Mouse (Mus musculus): Measurements from ENCODE around the gene Ptbp3. TPM values are rescaled to one million over a fixed set of nuclear protein-coding genes. Genes with fewer than 3 reads are reported as not detected.

The Ptbp3 gene
- polyA plus RNA-seq, 1 experiment from 2014 or later, result 16.0 TPM

GRCm38 (mm10) chr4:59551901-59552300, 2.7 kb upstream of the Ptbp3 start:
- ATAC-seq, result no peak
- H3K9me3 ChIP-seq (replicated peaks), result no peaks in the 10 kb centered on the region
- H3K9ac ChIP-seq, result no peak overlapping the region
- H3K4me3 ChIP-seq, result no peak overlapping the region
- H3K4me2 ChIP-seq, result no peak overlapping the region
- H3K27ac ChIP-seq, result no peak overlapping the region
- H3K4me1 ChIP-seq, result peaks cover 6% of the 10 kb centered on the region; the same call in 1 of the 2 replicates
- WGBS, result 82% methylated on average over 1 of the region's 1 CpGs
- H3K27me3 ChIP-seq, result peaks cover 6% of the 10 kb centered on the region; the same call in 1 of the 2 replicates
- no peaks in the 10 kb centered on the region for H3K36me3 ChIP-seq (ENCODE audit: poor library complexity, severe bottlenecking)

GRCm38 (mm10) chr4:59549977-59550560, 905 bp upstream of the Ptbp3 start:
- peaks cover 6% of the 10 kb centered on the region; the same call in 1 of the 2 replicates for H3K4me1 ChIP-seq
- H3K9me3 ChIP-seq (replicated peaks), result no peaks in the 10 kb centered on the region
- no peaks in the 10 kb centered on the region for H3K36me3 ChIP-seq (ENCODE audit: poor library complexity, severe bottlenecking)
- 14% methylated on average over 11 of the region's 11 CpGs for WGBS
- no peak overlapping the region for H3K27ac ChIP-seq
- ATAC-seq, result no peak
- H3K4me3 ChIP-seq, result peak overlapping the region; percentile 80
- peaks cover 9% of the 10 kb centered on the region; the same call in 1 of the 2 replicates for H3K27me3 ChIP-seq
- H3K4me2 ChIP-seq, result peak overlapping the region; percentile 77
- peak overlapping the region; percentile 84; the same call in 1 of the 2 replicates for H3K9ac ChIP-seq

- Histone ChIP-seq H3K9ac (peak overlapping the region; percentile 84), H3K27me3 (peaks cover 9% of the 10 kb centered on the region; the same call in 1 of the 2 replicates), H3K4me2 (peak overlapping the region; percentile 77), H3K36me3 (ENCODE audit: poor library complexity, severe bottlenecking) (no peaks in the 10 kb centered on the region), H3K4me3 (peak overlapping the region; percentile 80), H3K4me1 (peaks cover 6% of the 10 kb centered on the region; the same call in 1 of the 2 replicates), H3K9me3 (replicated peaks) (no peaks in the 10 kb centered on the region), H3K27ac (peak overlapping the region; percentile 83)
- ATAC-seq, result peak; percentile 89
- WGBS, result under 1% methylated on average over 64 of the region's 83 CpGs
Measured at GRCm38 (mm10) chr4:59548560-59549174, 497 bp downstream of the Ptbp3 start.

- 5% methylated on average over 18 of the region's 18 CpGs for WGBS
- Histone ChIP-seq H3K9ac (peak overlapping the region; percentile 84), H3K4me2 (peak overlapping the region; percentile 77), H3K9me3 (replicated peaks) (no peaks in the 10 kb centered on the region), H3K4me1 (peaks cover 6% of the 10 kb centered on the region; the same call in 1 of the 2 replicates), H3K27me3 (peaks cover 9% of the 10 kb centered on the region; the same call in 1 of the 2 replicates), H3K27ac (no peak overlapping the region), H3K36me3 (ENCODE audit: poor library complexity, severe bottlenecking) (no peaks in the 10 kb centered on the region), H3K4me3 (peak overlapping the region; percentile 80)
- ATAC-seq, result no peak
Measured at GRCm38 (mm10) chr4:59548011-59548559, 1.1 kb downstream of the Ptbp3 start.

- peak overlapping the region; percentile 80 for H3K4me3 ChIP-seq
- WGBS, result 31% methylated on average over 11 of the region's 11 CpGs
- H3K9ac ChIP-seq, result no peak overlapping the region
- H3K4me1 ChIP-seq, result peaks cover 6% of the 10 kb centered on the region; the same call in 1 of the 2 replicates
- H3K27me3 ChIP-seq, result peaks cover 9% of the 10 kb centered on the region; the same call in 1 of the 2 replicates
- ATAC-seq, result no peak
- no peaks in the 10 kb centered on the region for H3K9me3 ChIP-seq (replicated peaks)
- H3K4me2 ChIP-seq, result peak overlapping the region; percentile 77
- no peak overlapping the region for H3K27ac ChIP-seq
- no peaks in the 10 kb centered on the region for H3K36me3 ChIP-seq (ENCODE audit: poor library complexity, severe bottlenecking)
Measured at GRCm38 (mm10) chr4:59547136-59547889, 1.9 kb downstream of the Ptbp3 start.

GRCm38 (mm10) chr4:59546285-59547071, 2.7 kb downstream of the Ptbp3 start:
- WGBS, result 74% methylated on average over 7 of the region's 7 CpGs
- H3K4me2 ChIP-seq, result no peak overlapping the region

GRCm38 (mm10) chr4:59544654-59545053, 4.5 kb downstream of the Ptbp3 start:
- H3K27me3 ChIP-seq, result peaks cover 9% of the 10 kb centered on the region; the same call in 1 of the 2 replicates
- ATAC-seq, result no peak
- H3K4me1 ChIP-seq, result peaks cover 6% of the 10 kb centered on the region; the same call in 1 of the 2 replicates
- no peak overlapping the region for H3K9ac ChIP-seq
- no peaks in the 10 kb centered on the region for H3K9me3 ChIP-seq (replicated peaks)
- WGBS, result 80% methylated on average over 2 of the region's 2 CpGs
- H3K27ac ChIP-seq, result no peak overlapping the region
- no peak overlapping the region for H3K4me3 ChIP-seq
- H3K36me3 ChIP-seq (ENCODE audit: poor library complexity, severe bottlenecking), result no peaks in the 10 kb centered on the region
- H3K4me2 ChIP-seq, result no peak overlapping the region

More at GRCm38 (mm10) chr4:59546285-59547071, 2.7 kb downstream of the Ptbp3 start:
- Histone ChIP-seq H3K4me1 (peaks cover 6% of the 10 kb centered on the region; the same call in 1 of the 2 replicates), H3K9ac (no peak overlapping the region), H3K27me3 (peaks cover 9% of the 10 kb centered on the region; the same call in 1 of the 2 replicates), H3K4me3 (no peak overlapping the region), H3K9me3 (replicated peaks) (no peaks in the 10 kb centered on the region), H3K27ac (no peak overlapping the region), H3K36me3 (ENCODE audit: poor library complexity, severe bottlenecking) (no peaks in the 10 kb centered on the region)
- ATAC-seq, result no peak

GRCm38 (mm10) chr4:59543006-59543405, 6.2 kb downstream of the Ptbp3 start:
- Histone ChIP-seq H3K4me2 (no peak overlapping the region), H3K4me3 (no peak overlapping the region), H3K4me1 (peaks cover 6% of the 10 kb centered on the region; the same call in 1 of the 2 replicates), H3K27me3 (peaks cover 9% of the 10 kb centered on the region; the same call in 1 of the 2 replicates), H3K9ac (no peak overlapping the region), H3K9me3 (replicated peaks) (no peaks in the 10 kb centered on the region), H3K36me3 (ENCODE audit: poor library complexity, severe bottlenecking) (no peaks in the 10 kb centered on the region), H3K27ac (no peak overlapping the region)
- ATAC-seq, result no peak

- H3K9ac ChIP-seq, result no peak overlapping the region
- no peak overlapping the region for H3K27ac ChIP-seq
- H3K4me1 ChIP-seq, result no peaks in the 10 kb centered on the region
- no peak overlapping the region for H3K4me2 ChIP-seq
- H3K36me3 ChIP-seq (ENCODE audit: poor library complexity, severe bottlenecking), result no peaks in the 10 kb centered on the region
- H3K9me3 ChIP-seq (replicated peaks), result no peaks in the 10 kb centered on the region
- H3K4me3 ChIP-seq, result no peak overlapping the region
- H3K27me3 ChIP-seq, result no peaks in the 10 kb centered on the region
- WGBS, result 84% methylated on average over 1 of the region's 1 CpGs
- ATAC-seq, result no peak
Measured at GRCm38 (mm10) chr4:59536281-59536680, 12.9 kb downstream of the Ptbp3 start.

- no peak overlapping the region for H3K4me2 ChIP-seq
- H3K4me1 ChIP-seq, result no peaks in the 10 kb centered on the region
- H3K4me3 ChIP-seq, result no peak overlapping the region
- ATAC-seq, result no peak
- H3K27ac ChIP-seq, result no peak overlapping the region
- no peak overlapping the region for H3K9ac ChIP-seq
- no peaks in the 10 kb centered on the region for H3K9me3 ChIP-seq (replicated peaks)
- H3K27me3 ChIP-seq, result no peaks in the 10 kb centered on the region
- no peaks in the 10 kb centered on the region for H3K36me3 ChIP-seq (ENCODE audit: poor library complexity, severe bottlenecking)
Measured at GRCm38 (mm10) chr4:59535624-59536023, 13.5 kb downstream of the Ptbp3 start.

- no peak overlapping the region for H3K4me3 ChIP-seq
Measured at GRCm38 (mm10) chr4:59533268-59533667, 15.9 kb downstream of the Ptbp3 start.

More at GRCm38 (mm10) chr4:59533268-59533667, 15.9 kb downstream of the Ptbp3 start:
- 92% methylated on average over 2 of the region's 2 CpGs for WGBS
- Histone ChIP-seq H3K27ac (no peak overlapping the region), H3K9me3 (replicated peaks) (no peaks in the 10 kb centered on the region), H3K36me3 (ENCODE audit: poor library complexity, severe bottlenecking) (no peaks in the 10 kb centered on the region), H3K27me3 (no peaks in the 10 kb centered on the region), H3K4me2 (no peak overlapping the region), H3K9ac (no peak overlapping the region), H3K4me1 (no peaks in the 10 kb centered on the region)
- no peak for ATAC-seq

All from forebrain, embryonic 13.5 days (tissue).